Mouse (Mus musculus): ENCODE data around the gene Gm21560.
"Not testable (repeated sequence)": the region's sequence is repeated elsewhere in the genome, so short reads cannot be mapped to it uniquely, and the experiment has no call there.

Gm21560 gene

GRCm38 (mm10) chr14:6219192-6219591, at the start of gene Gm21560:
Gene Gm21560 (minus strand): TSS chr14:6219292.
- not testable (repeated sequence) for DNase-seq

- not testable (repeated sequence) for DNase-seq
Observed at GRCm38 (mm10) chr14:6163538-6163937, 55.6 kb downstream of the Gm21560 start.

GRCm38 (mm10) chr14:6161085-6161484, 58.0 kb downstream of the Gm21560 start:
- peak in 1 of 2 experiments; percentile 2 for DNase-seq

Data from cerebellum, postnatal 10 days (tissue).